15 mouse cellular contexts compared by ENCODE assay signal in the genomic region with DNA sequence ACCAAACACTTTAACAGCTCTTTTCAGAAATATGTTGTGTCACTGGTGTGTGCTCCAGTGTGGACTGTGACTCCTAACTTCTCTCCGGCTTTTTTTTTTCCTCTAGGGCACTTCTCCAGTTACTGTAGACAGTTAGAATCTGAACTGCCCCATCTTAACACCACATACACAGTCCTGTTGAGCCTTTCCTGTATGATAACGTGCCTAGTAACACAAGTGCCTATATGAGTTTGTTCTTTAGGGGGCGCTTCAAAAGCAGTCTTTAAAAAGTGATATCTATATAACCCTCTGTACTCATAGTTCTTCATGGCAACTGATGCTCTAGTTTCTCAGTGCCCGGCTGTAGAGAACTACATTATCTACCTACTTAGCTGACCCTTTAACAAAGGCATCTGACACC.
"Had no signal": no experiment of that assay in that cellular context is flagged by ENCODE, and none has a peak within 500 bp of the region (broad histone marks: within the 10 kb centered on the region; RNA-seq: fewer than 3 reads in every experiment).

No protein-coding gene starts in this region.

- H3K4me2 ChIP-seq: limb, embryonic 13.5 days; liver, embryonic 11.5 days; liver, embryonic 15.5 days; lung, embryonic 15.5 days; midbrain, embryonic 12.5 days; stomach, embryonic 15.5 days had no signal

- H3K36me3 ChIP-seq: limb, embryonic 13.5 days; liver, embryonic 15.5 days; lung, embryonic 15.5 days; midbrain, embryonic 12.5 days; stomach, embryonic 15.5 days had no signal

- H3K9me3 ChIP-seq: limb, embryonic 13.5 days; liver, embryonic 15.5 days; lung, embryonic 15.5 days; megakaryocyte, embryonic 14.5 days; midbrain, embryonic 12.5 days; stomach, embryonic 15.5 days had no signal

- ATAC-seq: intestine, embryonic 16.5 days; midbrain, embryonic 16.5 days had no signal

- H3K27ac ChIP-seq: limb, embryonic 13.5 days; liver, embryonic 15.5 days; lung, embryonic 15.5 days; midbrain, embryonic 12.5 days; stomach, embryonic 15.5 days had no signal

- H3K4me1 ChIP-seq: limb, embryonic 13.5 days; liver, embryonic 15.5 days; midbrain, embryonic 12.5 days; stomach, embryonic 15.5 days had no signal

- H3K27me3 ChIP-seq: limb, embryonic 13.5 days; liver, embryonic 15.5 days; lung, embryonic 15.5 days; megakaryocyte, embryonic 14.5 days; midbrain, embryonic 12.5 days; stomach, embryonic 15.5 days had no signal

- DNase-seq: kidney, adult 8-10 months; kidney, postnatal 25 days; left cerebral cortex, postnatal 4 days; lung, postnatal 36 days; right cerebral cortex, postnatal 14 days; thymus, postnatal 25 days had no signal

- H3K9ac ChIP-seq: limb, embryonic 13.5 days; liver, embryonic 15.5 days; lung, embryonic 15.5 days; midbrain, embryonic 12.5 days; stomach, embryonic 15.5 days had no signal

- H3K4me3 ChIP-seq: limb, embryonic 13.5 days; liver, embryonic 15.5 days; lung, embryonic 15.5 days; megakaryocyte, embryonic 14.5 days; midbrain, embryonic 12.5 days; stomach, embryonic 15.5 days had no signal
